Mouse (Mus musculus) testis, postnatal 14 days (tissue): ENCODE measurements around the gene Rnaseh2a.
A peak's percentile ranks its signal among the peaks of the same experiment; 100 is the strongest.

ENCODE experiments used
- DNase-seq: peaks from one replicate; pipeline ENCODE4 v3.0.0; 2021; ENCODE audit warnings: low spot score

Gene Rnaseh2a

GRCm38 (mm10) chr8:84967532-84968304, 1.8 kb downstream of the Rnaseh2a start:
- no peak for DNase-seq

GRCm38 (mm10) chr8:84966603-84967002, 3.0 kb downstream of the Rnaseh2a start:
- DNase-seq, result peak; percentile 53

- peak; percentile 92 for DNase-seq
Measured at GRCm38 (mm10) chr8:84965731-84966291, 3.8 kb downstream of the Rnaseh2a start.

- no peak for DNase-seq
Measured at GRCm38 (mm10) chr8:84963952-84964351, 5.6 kb downstream of the Rnaseh2a start.

- DNase-seq, result peak; percentile 73
Measured at GRCm38 (mm10) chr8:84959811-84960210, 9.8 kb downstream of the Rnaseh2a start.

- DNase-seq, result peak; percentile 47
Measured at GRCm38 (mm10) chr8:84956768-84957167, 12.8 kb downstream of the Rnaseh2a start.

- peak; percentile 37 for DNase-seq
Measured at GRCm38 (mm10) chr8:84952612-84953255, 16.8 kb downstream of the Rnaseh2a start.

- DNase-seq, result no peak
Measured at GRCm38 (mm10) chr8:84949753-84950152, 19.8 kb downstream of the Rnaseh2a start.

- peak; percentile 26 for DNase-seq
Measured at GRCm38 (mm10) chr8:84947241-84947545, 22.4 kb downstream of the Rnaseh2a start.

- DNase-seq, result peak; percentile 28
Measured at GRCm38 (mm10) chr8:84946528-84947240, 22.9 kb downstream of the Rnaseh2a start, which contains the start of gene Rtbdn. TSS of gene Rtbdn (plus strand) at chr8:84946991.

- peak; percentile 59 for DNase-seq
Measured at GRCm38 (mm10) chr8:84945633-84946527, 23.7 kb downstream of the Rnaseh2a start.

GRCm38 (mm10) chr8:84945235-84945632, 24.3 kb downstream of the Rnaseh2a start:
- DNase-seq, result peak; percentile 6

GRCm38 (mm10) chr8:84944478-84945160, 24.9 kb downstream of the Rnaseh2a start:
- DNase-seq, result peak; percentile 65

- DNase-seq, result no peak
Measured at GRCm38 (mm10) chr8:84943699-84944098, 25.9 kb downstream of the Rnaseh2a start.

GRCm38 (mm10) chr8:84937620-84938485, 31.7 kb downstream of the Rnaseh2a start:
- no peak for DNase-seq

- no peak for DNase-seq
Measured at GRCm38 (mm10) chr8:84936962-84937546, 32.5 kb downstream of the Rnaseh2a start, which contains the start of gene Mast1. TSS of gene Mast1 (minus strand) at chr8:84937359.

GRCm38 (mm10) chr8:84936041-84936961, 33.3 kb downstream of the Rnaseh2a start:
- no peak for DNase-seq

GRCm38 (mm10) chr8:84935489-84935888, 34.1 kb downstream of the Rnaseh2a start:
- no peak for DNase-seq
